Mouse (Mus musculus): Measurements from ENCODE around the gene Erg28.

DNA sequence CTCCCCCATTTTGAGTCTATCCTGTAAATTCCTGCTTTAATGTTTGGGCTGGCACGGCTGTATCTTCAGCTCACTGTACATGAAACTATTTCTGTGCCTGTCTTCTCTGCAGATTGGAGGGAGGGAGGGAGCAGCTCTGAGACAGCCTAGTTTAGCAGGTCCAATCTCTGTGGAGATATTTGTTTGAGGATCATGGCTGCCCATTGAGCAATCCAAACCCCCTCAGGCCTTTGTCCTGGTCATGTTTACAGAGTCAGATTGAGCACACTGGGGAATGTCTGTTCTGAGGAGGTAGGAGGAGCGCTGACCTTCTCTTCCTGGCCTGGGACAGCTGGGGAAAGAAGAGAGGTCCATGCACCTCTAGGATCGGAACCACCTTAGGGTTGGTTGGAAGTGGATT, 58.1 kb downstream of the Erg28 start:
- no peak for TF ChIP-seq CTCF (IDR thresholded peaks at IDR 0.05; ENCODE audit: low read depth)
- TF ChIP-seq EP300 (IDR thresholded peaks at IDR 0.05; ENCODE audit: low read depth) = no peak
